Mouse (Mus musculus): ENCODE measurements around the gene Ehd4.

The Ehd4 gene

GRCm38 (mm10) chr2:120154361-120154894, at the start of gene Ehd4:
Gene Ehd4, minus strand, starts transcription at chr2:120154606.
- Histone ChIP-seq H3K36me3 (ENCODE audit: insufficient read depth, low read length) (peaks cover 13% of the 10 kb centered on the region), H3K9me3 (ENCODE audit: low read length) (no peaks in the 10 kb centered on the region), H3K4me3 (replicated peaks; ENCODE audit: low read length) (peak within 1 kb of the TSS; percentile 92), H3K27me3 (ENCODE audit: insufficient read depth, low read length) (no peaks in the 10 kb centered on the region), H3K4me1 (replicated peaks; ENCODE audit: low read depth, low read length) (peaks cover 17% of the 10 kb centered on the region)
- no peak for TF ChIP-seq POU5F1 (IDR thresholded peaks at IDR 0.05; ENCODE audit: borderline replicate concordance, low read length)
- TF ChIP-seq CTCF (conservative IDR thresholded peaks at IDR 0.05; ENCODE audit: low read length) = no peak
- no peak for TF ChIP-seq NANOG (IDR thresholded peaks at IDR 0.05; ENCODE audit: borderline replicate concordance, low read length)

GRCm38 (mm10) chr2:120203742-120204141, 49.3 kb upstream of the Ehd4 start:
- no peak overlapping the region for H3K4me3 ChIP-seq (replicated peaks; ENCODE audit: low read length)
- no peaks in the 10 kb centered on the region for H3K9me3 ChIP-seq (ENCODE audit: low read length)
- H3K4me1 ChIP-seq (replicated peaks; ENCODE audit: low read depth, low read length) = no peaks in the 10 kb centered on the region
- peaks cover 2% of the 10 kb centered on the region; the same call in 1 of the 2 replicates for H3K27me3 ChIP-seq (ENCODE audit: insufficient read depth, low read length)
- H3K36me3 ChIP-seq (ENCODE audit: insufficient read depth, low read length) = no peaks in the 10 kb centered on the region
- no peak for TF ChIP-seq POU5F1 (IDR thresholded peaks at IDR 0.05; ENCODE audit: borderline replicate concordance, low read length)
- no peak for TF ChIP-seq CTCF (conservative IDR thresholded peaks at IDR 0.05; ENCODE audit: low read length)
- no peak for TF ChIP-seq NANOG (IDR thresholded peaks at IDR 0.05; ENCODE audit: borderline replicate concordance, low read length)

GRCm38 (mm10) chr2:120200077-120200476, 45.7 kb upstream of the Ehd4 start:
- Histone ChIP-seq H3K27me3 (ENCODE audit: insufficient read depth, low read length) (peaks cover 2% of the 10 kb centered on the region; the same call in 1 of the 2 replicates), H3K36me3 (ENCODE audit: insufficient read depth, low read length) (no peaks in the 10 kb centered on the region), H3K4me3 (replicated peaks; ENCODE audit: low read length) (no peak overlapping the region), H3K4me1 (replicated peaks; ENCODE audit: low read depth, low read length) (peaks cover 12% of the 10 kb centered on the region), H3K9me3 (ENCODE audit: low read length) (no peaks in the 10 kb centered on the region)
- no peak for TF ChIP-seq POU5F1 (IDR thresholded peaks at IDR 0.05; ENCODE audit: borderline replicate concordance, low read length)

- TF ChIP-seq POU5F1 (IDR thresholded peaks at IDR 0.05; ENCODE audit: borderline replicate concordance, low read length) = no peak
- no peak for TF ChIP-seq CTCF (conservative IDR thresholded peaks at IDR 0.05; ENCODE audit: low read length)
- TF ChIP-seq NANOG (IDR thresholded peaks at IDR 0.05; ENCODE audit: borderline replicate concordance, low read length) = no peak
- Histone ChIP-seq H3K4me1 (replicated peaks; ENCODE audit: low read depth, low read length) (no peaks in the 10 kb centered on the region), H3K4me3 (replicated peaks; ENCODE audit: low read length) (no peak overlapping the region), H3K36me3 (ENCODE audit: insufficient read depth, low read length) (no peaks in the 10 kb centered on the region), H3K27me3 (ENCODE audit: insufficient read depth, low read length) (peaks cover 8% of the 10 kb centered on the region; the same call in 1 of the 2 replicates), H3K9me3 (ENCODE audit: low read length) (no peaks in the 10 kb centered on the region)
Observed at GRCm38 (mm10) chr2:120188174-120188573, 33.8 kb upstream of the Ehd4 start.

GRCm38 (mm10) chr2:120187583-120187982, 33.2 kb upstream of the Ehd4 start:
- H3K36me3 ChIP-seq (ENCODE audit: insufficient read depth, low read length) = no peaks in the 10 kb centered on the region
- H3K4me3 ChIP-seq (replicated peaks; ENCODE audit: low read length) = no peak overlapping the region
- H3K9me3 ChIP-seq (ENCODE audit: low read length) = no peaks in the 10 kb centered on the region
- H3K4me1 ChIP-seq (replicated peaks; ENCODE audit: low read depth, low read length) = no peaks in the 10 kb centered on the region
- peaks cover 8% of the 10 kb centered on the region; the same call in 1 of the 2 replicates for H3K27me3 ChIP-seq (ENCODE audit: insufficient read depth, low read length)
- TF ChIP-seq POU5F1 (IDR thresholded peaks at IDR 0.05; ENCODE audit: borderline replicate concordance, low read length) (no peak), NANOG (IDR thresholded peaks at IDR 0.05; ENCODE audit: borderline replicate concordance, low read length) (no peak), CTCF (conservative IDR thresholded peaks at IDR 0.05; ENCODE audit: low read length) (peak; percentile 38)

- Histone ChIP-seq H3K36me3 (ENCODE audit: insufficient read depth, low read length) (no peaks in the 10 kb centered on the region), H3K4me1 (replicated peaks; ENCODE audit: low read depth, low read length) (no peaks in the 10 kb centered on the region), H3K4me3 (replicated peaks; ENCODE audit: low read length) (no peak overlapping the region), H3K9me3 (ENCODE audit: low read length) (no peaks in the 10 kb centered on the region), H3K27me3 (ENCODE audit: insufficient read depth, low read length) (peaks cover 8% of the 10 kb centered on the region; the same call in 1 of the 2 replicates)
- TF ChIP-seq POU5F1 (IDR thresholded peaks at IDR 0.05; ENCODE audit: borderline replicate concordance, low read length) (no peak), CTCF (conservative IDR thresholded peaks at IDR 0.05; ENCODE audit: low read length) (no peak), NANOG (IDR thresholded peaks at IDR 0.05; ENCODE audit: borderline replicate concordance, low read length) (no peak)
Observed at GRCm38 (mm10) chr2:120185527-120186276, 31.3 kb upstream of the Ehd4 start.

- Histone ChIP-seq H3K27me3 (ENCODE audit: insufficient read depth, low read length) (no peaks in the 10 kb centered on the region), H3K9me3 (ENCODE audit: low read length) (no peaks in the 10 kb centered on the region), H3K4me3 (replicated peaks; ENCODE audit: low read length) (no peak overlapping the region), H3K36me3 (ENCODE audit: insufficient read depth, low read length) (no peaks in the 10 kb centered on the region), H3K4me1 (replicated peaks; ENCODE audit: low read depth, low read length) (peaks cover 13% of the 10 kb centered on the region)
- TF ChIP-seq POU5F1 (IDR thresholded peaks at IDR 0.05; ENCODE audit: borderline replicate concordance, low read length) (no peak), CTCF (conservative IDR thresholded peaks at IDR 0.05; ENCODE audit: low read length) (peak; percentile 21; the same call in 1 of the 2 replicates)
Observed at GRCm38 (mm10) chr2:120178936-120179335, 24.5 kb upstream of the Ehd4 start.

- peak overlapping the region; percentile 58 for H3K4me3 ChIP-seq (replicated peaks; ENCODE audit: low read length)
- TF ChIP-seq CTCF (conservative IDR thresholded peaks at IDR 0.05; ENCODE audit: low read length) (peak; percentile 96), NANOG (IDR thresholded peaks at IDR 0.05; ENCODE audit: borderline replicate concordance, low read length) (no peak)
- no peaks in the 10 kb centered on the region for H3K36me3 ChIP-seq (ENCODE audit: insufficient read depth, low read length)
- no peaks in the 10 kb centered on the region for H3K27me3 ChIP-seq (ENCODE audit: insufficient read depth, low read length)
- peaks cover 31% of the 10 kb centered on the region for H3K4me1 ChIP-seq (replicated peaks; ENCODE audit: low read depth, low read length)
- no peaks in the 10 kb centered on the region for H3K9me3 ChIP-seq (ENCODE audit: low read length)
Observed at GRCm38 (mm10) chr2:120173718-120174117, 19.3 kb upstream of the Ehd4 start.

All from E14TG2a.4 (cell line).